Mouse (Mus musculus): Measurements from ENCODE around the gene Olfr669. TPM values are rescaled to one million over a fixed set of nuclear protein-coding genes. Genes with fewer than 3 reads are reported as not detected.
"Not testable (repeated sequence)": the region's sequence is repeated elsewhere in the genome, so short reads cannot be mapped to it uniquely, and the experiment has no call there.

The Olfr669 gene
- total RNA-seq (2021) = not detected
- long read RNA-seq, experiment 1 = 0 reads
- long read RNA-seq, experiment 2 = 0 reads

DNA sequence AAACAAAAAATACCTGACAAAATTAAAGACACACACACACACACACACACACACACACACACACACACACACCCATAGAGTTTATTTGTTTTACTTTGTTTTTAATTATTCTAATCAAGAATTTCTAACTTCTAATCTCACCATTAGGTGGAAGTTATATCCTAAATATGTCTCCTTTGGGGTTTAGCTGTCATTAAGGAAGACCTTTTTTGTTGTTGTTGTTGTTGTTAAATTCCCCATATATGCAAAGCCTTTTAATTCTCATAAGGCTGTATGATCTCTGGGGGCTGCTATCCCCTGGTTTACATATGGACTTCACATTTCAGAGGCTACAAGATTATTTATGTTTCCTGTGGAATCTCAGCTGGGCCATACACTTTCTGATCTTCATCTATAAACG lies at the start of gene Olfr669:
Olfr669 (plus strand) TSS at position 301 of the 400 bp plus-strand sequence.
- no peak for DNase-seq

DNA sequence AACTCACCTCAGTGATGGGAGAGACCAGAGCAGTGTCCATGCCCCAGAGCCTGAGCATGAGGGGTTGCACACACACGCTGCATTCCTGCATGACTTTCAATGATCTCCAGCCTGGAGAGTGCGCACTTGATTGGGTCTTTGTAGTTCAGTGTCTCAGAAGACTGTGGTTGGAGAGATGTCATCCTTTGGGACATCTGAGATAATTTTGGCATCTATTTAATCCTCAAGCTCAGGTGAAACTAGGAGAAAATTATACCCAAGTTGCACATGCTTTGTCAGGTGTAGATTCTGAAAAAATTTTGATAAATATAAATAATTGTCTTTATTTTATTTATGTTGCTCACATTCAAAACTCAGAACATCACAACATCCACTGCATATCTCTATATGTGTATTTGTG lies 38.2 kb upstream of the Olfr669 start, which contains the start of gene Olfr666:
Olfr666 (minus strand) TSS at position 101 of the 400 bp plus-strand sequence.
- no peak for DNase-seq

DNA sequence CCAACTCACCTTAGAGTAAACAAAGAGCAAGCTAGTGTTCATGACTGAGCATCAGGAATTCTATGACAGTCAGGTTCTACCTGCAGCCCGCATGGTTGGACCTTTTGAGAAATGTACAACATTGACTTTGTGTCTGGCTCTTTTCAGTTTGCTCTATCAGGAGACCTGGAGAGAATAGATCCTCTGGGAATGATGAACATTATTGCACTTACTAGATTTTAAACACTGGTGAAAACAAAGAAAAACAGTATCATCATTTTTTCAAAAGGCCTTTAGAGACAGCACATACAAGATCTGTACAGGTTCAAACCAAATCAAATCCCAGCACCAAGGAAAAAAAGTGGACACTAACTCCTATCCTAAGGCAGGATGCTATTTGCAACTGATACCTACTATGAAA lies 12.7 kb upstream of the Olfr669 start, which contains the start of gene Olfr667:
Olfr667 (minus strand) TSS at position 101 of the 400 bp plus-strand sequence.
- DNase-seq = no peak

DNA sequence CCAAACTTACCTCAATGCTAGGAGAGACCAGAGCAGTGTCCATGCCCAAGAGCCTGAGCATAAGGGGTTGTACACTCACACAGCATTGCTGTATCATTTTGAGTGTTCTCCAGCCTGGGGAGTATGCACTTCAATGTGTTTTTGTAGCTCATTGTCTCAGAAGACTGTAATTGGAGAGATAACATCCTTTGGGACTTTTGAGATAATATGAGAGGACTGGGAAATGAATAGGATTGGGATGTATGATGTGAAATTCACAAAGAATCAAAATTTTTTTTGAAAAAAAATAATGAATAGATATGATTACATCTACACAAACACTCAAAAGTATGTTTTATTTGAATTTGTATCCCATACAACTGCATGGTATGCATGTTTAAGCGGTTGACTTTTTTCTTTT lies 6.1 kb upstream of the Olfr669 start, which contains the start of gene Olfr668:
Olfr668 (minus strand) TSS at position 101 of the 400 bp plus-strand sequence.
- DNase-seq = no peak

DNA sequence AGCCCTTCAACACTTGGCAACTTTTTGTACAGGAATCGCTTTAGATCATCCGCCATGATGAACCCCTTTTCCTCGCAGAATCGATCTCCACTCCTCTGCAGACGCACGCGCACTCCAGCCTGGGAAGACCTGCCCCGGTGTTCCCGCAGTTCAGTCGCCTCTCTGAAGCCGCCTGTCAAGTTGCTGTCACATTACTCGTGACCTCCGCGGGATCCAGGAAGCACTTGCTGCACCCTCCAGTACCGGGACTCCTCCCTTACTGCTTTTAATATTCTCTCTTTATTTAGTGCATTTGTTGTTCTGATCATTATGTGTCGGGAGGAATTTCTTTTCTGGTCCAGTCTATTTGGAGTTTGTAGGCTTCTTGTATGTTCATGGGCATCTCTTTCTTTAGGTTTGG lies 16.2 kb downstream of the Olfr669 start:
- DNase-seq = not testable (repeated sequence)

DNA sequence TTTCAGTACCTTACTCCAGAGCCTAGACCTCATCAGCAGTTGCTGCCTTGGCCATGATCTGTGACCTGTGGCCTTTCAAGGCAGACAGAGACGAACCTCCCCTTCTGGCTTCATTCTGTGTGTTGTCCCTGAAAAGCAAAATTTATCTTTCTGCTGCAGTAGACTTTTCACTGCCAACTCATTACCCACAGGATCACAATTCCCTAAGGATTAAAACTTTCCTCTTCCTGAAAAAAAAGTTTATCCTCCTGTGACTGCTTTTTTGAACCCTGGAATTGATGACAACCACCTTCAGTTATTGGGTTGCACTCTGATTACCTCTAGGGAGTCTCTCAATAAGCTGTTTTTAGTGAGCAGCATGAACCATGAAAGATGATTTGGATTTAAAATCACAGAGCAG lies 28.5 kb downstream of the Olfr669 start, which contains the start of gene Olfr670:
Olfr670 (minus strand) TSS at position 101 of the 400 bp plus-strand sequence.
- DNase-seq = no peak

DNA sequence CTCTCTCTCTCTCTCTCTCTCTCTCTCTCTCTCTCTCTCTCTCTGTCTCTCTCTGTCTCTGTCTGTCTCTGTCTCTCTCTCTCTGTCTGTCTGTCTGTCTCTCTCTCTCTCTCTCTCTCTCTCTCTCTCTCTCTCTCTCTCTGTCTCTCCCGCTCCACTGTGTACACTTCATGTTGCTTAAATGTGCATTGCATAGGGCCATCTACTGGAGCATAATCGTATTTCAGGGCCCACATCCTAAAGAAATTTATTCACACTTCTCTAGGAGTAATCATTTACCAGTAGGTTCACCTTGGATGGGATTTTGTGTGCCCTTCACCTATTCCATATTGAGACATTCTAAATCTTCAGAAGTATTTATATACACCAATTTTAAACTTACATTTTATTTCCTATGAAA lies 38.5 kb downstream of the Olfr669 start:
- not testable (repeated sequence) for DNase-seq

DNA sequence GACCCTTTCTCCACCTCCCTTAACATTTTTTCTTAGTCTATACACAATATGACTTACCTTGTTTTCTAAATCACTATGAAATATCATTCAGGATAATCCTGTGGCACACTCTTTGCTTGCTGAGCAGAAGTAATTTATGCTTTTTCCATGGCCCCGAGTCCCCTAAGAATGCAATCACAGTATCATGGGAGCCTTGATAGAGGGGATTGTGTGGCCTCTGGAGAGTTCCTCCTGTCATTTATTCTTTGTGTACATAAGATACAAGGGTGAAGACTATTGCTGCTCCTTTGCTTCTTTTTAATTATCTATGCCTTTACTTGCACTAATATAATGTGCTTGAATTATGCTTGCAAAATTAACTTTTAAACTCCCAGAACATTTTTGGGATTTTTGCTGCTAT lies 45.0 kb downstream of the Olfr669 start, which contains the start of gene Olfr671:
Olfr671 (minus strand) TSS at position 101 of the 400 bp plus-strand sequence.
- DNase-seq = no peak

Other genes with a start within 250 kb of the Olfr669 start
- gene Olfr661, start 247.7 kb upstream of the Olfr669 start, total RNA-seq (2021) = not detected
- not detected for gene Usp17le, start 156.8 kb upstream of the Olfr669 start, total RNA-seq (2021)
- not detected for gene Usp17lb, start 91.6 kb upstream of the Olfr669 start, total RNA-seq (2021)
- gene Usp17la, start 77.2 kb upstream of the Olfr669 start, total RNA-seq (2021) = not detected
- not detected for gene Olfr665, start 56.2 kb upstream of the Olfr669 start, total RNA-seq (2021)
- gene Olfr666, start 38.3 kb upstream of the Olfr669 start, total RNA-seq (2021) = not detected
- gene Olfr667, start 12.8 kb upstream of the Olfr669 start, total RNA-seq (2021) = not detected
- gene Olfr668, start 6.2 kb upstream of the Olfr669 start, total RNA-seq (2021) = not detected
- not detected for gene Olfr670, start 28.4 kb downstream of the Olfr669 start, total RNA-seq (2021)
- not detected for gene Olfr671, start 44.9 kb downstream of the Olfr669 start, total RNA-seq (2021)
- gene Olfr672, start 67.8 kb downstream of the Olfr669 start, total RNA-seq (2021) = not detected
- not detected for gene Olfr675, start 94.2 kb downstream of the Olfr669 start, total RNA-seq (2021)
- gene Olfr676, start 98.5 kb downstream of the Olfr669 start, total RNA-seq (2021) = not detected
- gene Olfr677, start 117.1 kb downstream of the Olfr669 start, total RNA-seq (2021) = not detected
- gene Olfr678, start 130.2 kb downstream of the Olfr669 start, total RNA-seq (2021) = not detected
- gene Olfr679, start 147.0 kb downstream of the Olfr669 start, total RNA-seq (2021) = not detected
- gene Olfr680-ps1, start 158.6 kb downstream of the Olfr669 start, total RNA-seq (2021) = not detected
- gene Olfr681, start 182.6 kb downstream of the Olfr669 start, total RNA-seq (2021) = not detected
- not detected for gene Olfr683, start 212.8 kb downstream of the Olfr669 start, total RNA-seq (2021)
- not detected for gene Olfr684, start 229.4 kb downstream of the Olfr669 start, total RNA-seq (2021)